Mouse (Mus musculus) thymus, adult 2 months (tissue): ENCODE results near the gene Sdc3.

ENCODE experiments used
- CTCF ChIP-seq: fragments of 200-500 bp; IDR thresholded peaks from 2 replicates; pipeline ENCODE4 v1.5.1; 2012; ENCODE audit warnings: mild to moderate bottlenecking, control low read depth, low read length, moderate library complexity, borderline replicate concordance; ENCODE audit not compliant: control insufficient read depth, poor library complexity, insufficient read depth; ENCODE audit errors: extremely low read depth
- POLR2A ChIP-seq: fragments of 200-500 bp; IDR thresholded peaks from 2 replicates; pipeline ENCODE4 v1.6.1; 2012; ENCODE audit warnings: mild to moderate bottlenecking, low read length, control low read depth, moderate library complexity; ENCODE audit not compliant: control insufficient read depth, poor library complexity, insufficient read depth; ENCODE audit errors: extremely low read depth

- no peak for TF ChIP-seq POLR2A
- TF ChIP-seq CTCF, result no peak
These were observed 46.2 kb downstream of the Sdc3 start for GRCm38 (mm10) chr4:130838585-130838984.
